Mouse (Mus musculus): ENCODE measurements around the gene Galnt2.

The Galnt2 gene

DNA sequence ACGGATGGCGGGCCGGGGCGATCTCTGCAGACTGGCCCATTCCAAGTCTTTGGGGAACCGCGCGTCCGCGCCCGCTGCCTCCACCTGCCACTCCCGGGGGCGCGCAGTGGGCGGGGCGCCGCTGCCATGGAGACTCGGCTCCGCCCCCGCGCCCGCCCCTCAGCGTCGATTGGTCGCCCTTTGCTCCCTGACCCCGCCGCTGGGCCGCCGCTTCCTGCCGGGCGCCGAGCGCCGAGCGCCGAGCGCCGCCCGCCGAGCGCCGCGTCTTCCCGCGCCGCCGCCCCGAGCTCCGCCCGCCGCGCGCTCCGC is at the start of gene Galnt2:
Gene Galnt2 (plus strand): TSS at position 216 of the 309 bp plus-strand sequence.
- DNase-seq (ENCODE audit: extremely low read depth, low read depth) = no peak

DNA sequence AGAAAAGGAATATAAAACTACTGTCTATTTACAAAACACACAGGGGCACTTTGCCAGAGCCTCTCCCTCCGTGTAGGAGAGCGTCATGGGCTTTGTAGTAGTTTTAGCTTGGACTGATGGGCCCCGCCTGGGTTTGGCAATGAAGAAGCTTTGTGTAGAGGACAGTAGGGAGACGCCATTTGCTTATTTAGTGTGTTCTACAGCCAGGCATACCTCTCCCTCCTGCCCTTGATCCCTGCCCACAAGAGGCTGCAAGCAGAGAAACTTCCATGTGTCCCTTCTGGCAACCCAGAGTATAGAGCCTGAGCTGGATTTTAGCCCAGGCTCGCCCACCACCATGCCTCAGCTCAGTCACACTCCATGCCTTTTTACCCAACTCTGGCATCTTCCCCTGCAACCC is 49.4 kb upstream of the Galnt2 start:
- no peak for DNase-seq (ENCODE audit: extremely low read depth, low read depth)

- DNase-seq (ENCODE audit: extremely low read depth, low read depth) = no peak
These were observed 49.0 kb upstream of the Galnt2 start for GRCm38 (mm10) chr8:124182224-124182623.

DNA sequence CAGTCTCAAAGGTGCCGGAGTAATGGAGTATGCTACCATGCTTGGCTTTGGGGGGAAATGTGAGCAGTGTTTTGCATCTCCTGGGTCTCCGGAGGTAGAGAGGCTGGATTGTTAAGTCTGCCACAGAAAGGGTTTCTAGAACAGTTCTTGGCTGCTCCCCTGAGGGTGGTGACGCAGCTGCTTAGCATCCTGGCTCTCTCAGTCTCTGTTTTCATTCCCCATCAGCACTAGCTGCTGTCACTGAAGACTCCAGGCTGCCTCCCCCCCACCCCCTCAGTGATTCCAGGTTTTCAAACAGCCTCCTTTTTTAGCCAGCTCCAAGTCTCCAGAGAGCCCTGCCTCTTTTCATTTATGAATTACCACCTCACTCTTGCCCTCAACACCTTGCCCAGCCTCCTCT is 47.1 kb upstream of the Galnt2 start:
- DNase-seq (ENCODE audit: extremely low read depth, low read depth) = no peak

GRCm38 (mm10) chr8:124184507-124184906 is 46.7 kb upstream of the Galnt2 start:
- DNase-seq (ENCODE audit: extremely low read depth, low read depth) = no peak

DNA sequence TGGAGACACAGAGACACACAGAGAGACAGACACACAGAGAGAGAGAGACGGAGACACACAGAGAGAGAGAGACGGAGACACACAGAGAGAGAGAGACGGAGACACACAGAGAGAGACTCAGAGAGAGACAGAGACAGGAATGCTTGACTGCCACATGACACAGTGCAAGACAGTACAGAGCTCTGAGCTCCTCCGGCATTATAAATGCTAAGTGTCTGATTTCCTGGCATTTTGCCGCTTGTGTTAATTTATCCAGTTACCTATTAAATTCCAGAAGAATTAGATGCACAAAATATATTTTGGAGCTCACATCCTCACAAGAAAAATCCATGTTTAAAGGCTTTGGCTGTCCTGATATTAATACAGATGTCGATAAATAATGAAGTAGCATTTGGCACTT is 46.1 kb upstream of the Galnt2 start:
- no peak for DNase-seq (ENCODE audit: extremely low read depth, low read depth)

DNA sequence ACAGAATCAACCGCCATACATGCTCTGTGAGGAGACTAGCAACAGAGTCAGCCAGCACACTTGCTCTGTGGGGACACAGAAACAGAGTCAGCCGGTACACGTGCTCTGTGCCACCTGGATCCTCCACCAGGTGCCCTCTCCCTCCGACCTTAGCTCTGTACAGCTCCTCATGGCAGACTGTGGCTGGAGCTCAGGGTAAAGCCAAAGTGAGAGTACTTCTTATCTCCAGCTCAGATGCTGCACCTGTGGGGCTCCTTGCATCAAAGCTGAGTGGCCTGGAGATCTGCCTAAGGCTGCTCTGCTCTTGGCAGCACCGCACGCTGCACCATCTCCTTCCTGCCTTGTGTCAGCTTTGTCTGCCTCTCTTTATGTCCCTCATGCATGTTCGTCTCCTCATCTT is 40.8 kb upstream of the Galnt2 start:
- no peak for DNase-seq (ENCODE audit: extremely low read depth, low read depth)

DNA sequence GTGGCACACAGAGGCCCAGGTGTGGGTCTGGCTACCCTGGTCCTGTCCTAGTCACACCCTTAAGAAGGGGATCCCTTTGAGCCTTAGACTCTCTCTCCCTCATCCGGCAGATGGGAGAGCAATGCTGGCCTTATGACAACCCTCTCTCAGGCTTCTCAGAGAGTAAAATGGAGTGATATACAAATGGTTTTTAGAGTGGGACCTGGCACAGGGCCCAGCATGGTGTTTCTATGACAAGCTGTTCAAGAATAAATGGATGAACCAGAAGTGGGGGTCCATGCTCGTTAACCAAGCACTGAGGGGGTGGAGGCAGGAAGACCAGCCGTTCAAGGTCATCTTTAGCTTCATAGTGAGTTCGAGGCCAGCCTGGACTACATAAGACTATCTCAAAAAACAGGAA is 38.9 kb upstream of the Galnt2 start:
- DNase-seq (ENCODE audit: extremely low read depth, low read depth) = no peak

DNA sequence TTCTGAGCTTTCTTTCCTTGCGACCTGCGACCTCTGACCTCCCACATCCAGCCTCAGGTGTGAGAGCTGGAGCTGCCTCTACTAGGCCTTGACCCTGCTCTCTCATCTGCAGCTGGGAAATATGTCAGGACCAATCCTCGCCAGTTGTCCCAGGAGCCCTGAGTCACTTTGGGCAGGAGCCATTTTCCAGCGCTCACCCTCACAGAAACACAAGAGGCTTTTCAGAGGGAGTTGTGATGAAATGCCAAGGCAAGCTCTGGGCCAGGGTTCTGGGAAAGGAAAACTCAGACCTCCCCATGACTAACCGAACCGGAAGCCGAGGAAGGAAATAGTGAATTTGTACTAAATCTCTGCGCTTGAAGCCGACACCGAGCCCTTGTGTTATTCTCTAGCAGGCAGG is 38.2 kb upstream of the Galnt2 start:
- no peak for DNase-seq (ENCODE audit: extremely low read depth, low read depth)

DNA sequence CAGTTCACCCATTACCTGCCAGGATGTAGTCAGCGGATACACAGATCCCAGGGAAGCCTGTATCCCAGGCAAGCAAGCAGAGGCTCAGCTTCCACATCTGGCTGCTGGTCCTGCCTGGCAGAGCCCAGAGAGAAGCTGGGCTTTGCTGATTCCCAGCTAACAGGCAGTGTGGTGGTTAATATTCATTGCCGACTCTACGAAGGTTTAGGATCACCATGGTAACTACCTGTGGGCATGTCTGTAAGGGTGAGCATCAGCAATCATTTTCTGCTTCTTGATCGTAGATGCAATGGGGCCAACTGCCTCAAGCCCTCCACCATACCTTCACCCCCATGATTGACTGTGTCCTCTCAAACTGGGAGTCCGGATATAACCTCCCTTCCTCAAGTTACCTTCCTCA is 37.2 kb upstream of the Galnt2 start:
- DNase-seq (ENCODE audit: extremely low read depth, low read depth) = no peak

DNA sequence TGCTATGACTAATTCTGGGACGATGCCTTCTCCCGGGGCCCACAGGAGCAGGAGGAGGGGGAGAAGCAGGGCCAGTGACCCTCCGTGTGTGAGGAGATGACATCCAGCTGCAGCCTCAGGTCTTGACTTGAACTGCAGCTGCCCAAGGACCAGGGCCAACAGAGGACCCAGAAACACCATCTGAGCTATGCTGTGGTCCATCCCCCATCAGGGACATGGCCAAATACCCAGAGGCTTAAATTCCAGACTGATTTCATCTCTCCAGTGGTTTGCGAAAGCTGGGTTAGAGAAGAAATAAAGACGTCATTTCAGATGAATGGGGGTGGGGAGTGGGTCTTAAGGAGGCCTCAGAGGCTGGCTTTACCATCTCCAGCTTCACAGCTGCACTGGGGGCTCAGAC is 35.0 kb upstream of the Galnt2 start:
- no peak for DNase-seq (ENCODE audit: extremely low read depth, low read depth)

GRCm38 (mm10) chr8:124196797-124197196 is 34.4 kb upstream of the Galnt2 start:
- DNase-seq (ENCODE audit: extremely low read depth, low read depth) = no peak

- DNase-seq (ENCODE audit: extremely low read depth, low read depth) = no peak
These were observed 33.0 kb upstream of the Galnt2 start for GRCm38 (mm10) chr8:124198230-124198629.

- no peak for DNase-seq (ENCODE audit: extremely low read depth, low read depth)
These were observed 30.8 kb upstream of the Galnt2 start for GRCm38 (mm10) chr8:124200400-124200799.

- DNase-seq (ENCODE audit: extremely low read depth, low read depth) = no peak
These were observed 29.5 kb upstream of the Galnt2 start for GRCm38 (mm10) chr8:124201706-124202105.

- no peak for DNase-seq (ENCODE audit: extremely low read depth, low read depth)
These were observed 28.3 kb upstream of the Galnt2 start for GRCm38 (mm10) chr8:124202895-124203294.

GRCm38 (mm10) chr8:124204001-124204601 is 27.1 kb upstream of the Galnt2 start:
- no peak for DNase-seq (ENCODE audit: extremely low read depth, low read depth)

GRCm38 (mm10) chr8:124212148-124212547 is 19.0 kb upstream of the Galnt2 start:
- no peak for DNase-seq (ENCODE audit: extremely low read depth, low read depth)

- no peak for DNase-seq (ENCODE audit: extremely low read depth, low read depth)
These were observed 14.2 kb upstream of the Galnt2 start for GRCm38 (mm10) chr8:124216951-124217350.

DNA sequence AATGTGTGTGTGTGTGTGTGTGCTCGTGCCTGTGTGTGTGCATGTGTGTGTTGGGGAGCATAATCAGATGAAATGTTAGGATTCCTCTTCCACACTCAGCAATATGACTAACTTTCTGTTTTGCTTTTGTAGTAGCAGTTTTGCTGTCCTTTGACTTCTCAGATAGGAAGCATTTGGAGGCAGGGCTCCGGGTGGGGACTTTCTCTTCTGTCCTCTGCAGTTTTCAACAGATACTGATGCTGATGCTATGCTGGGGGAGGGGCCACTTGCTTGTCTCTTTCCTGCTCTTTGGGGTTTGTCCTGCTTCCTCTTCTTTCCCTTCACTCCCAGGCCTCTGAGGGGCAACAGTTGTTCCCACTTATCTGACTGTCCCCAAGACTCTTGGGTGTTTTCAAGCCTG is 1.3 kb upstream of the Galnt2 start:
- no peak for DNase-seq (ENCODE audit: extremely low read depth, low read depth)

DNA sequence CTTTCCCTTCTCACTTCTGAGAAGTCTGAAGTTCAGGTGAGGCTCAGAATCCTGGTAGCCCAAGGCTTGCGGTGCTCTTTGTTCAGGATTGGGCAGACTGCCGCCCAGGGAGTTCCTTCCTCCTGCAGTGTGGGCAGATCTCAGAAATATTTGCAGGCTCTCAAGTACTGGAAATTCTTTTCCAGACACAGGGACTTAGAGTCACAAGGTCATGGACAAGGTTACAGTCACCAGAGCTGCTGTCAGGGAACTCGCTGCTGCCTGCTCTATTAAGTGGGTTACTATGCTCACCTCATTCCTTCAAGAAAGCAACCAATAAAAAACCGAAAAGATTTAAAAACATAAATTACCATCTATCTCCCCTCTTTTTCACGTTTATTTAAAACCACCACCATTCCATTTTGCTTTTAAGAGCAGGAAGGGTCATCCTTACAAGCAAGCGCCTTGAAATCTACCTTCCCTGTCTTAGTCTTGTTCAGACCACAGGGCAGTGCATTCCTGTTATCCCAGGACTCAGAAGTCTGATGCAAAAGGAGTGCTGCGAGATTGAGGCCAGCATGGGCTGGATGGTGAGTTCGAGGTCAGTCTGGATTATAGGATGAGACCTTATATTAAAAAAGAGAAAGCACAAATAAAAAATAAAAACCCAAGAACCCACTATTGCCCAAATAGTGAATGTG is 555 bp upstream of the Galnt2 start:
- DNase-seq (ENCODE audit: extremely low read depth, low read depth) = no peak

- no peak for DNase-seq (ENCODE audit: extremely low read depth, low read depth)
These were observed 491 bp downstream of the Galnt2 start for GRCm38 (mm10) chr8:124231485-124232279.

DNA sequence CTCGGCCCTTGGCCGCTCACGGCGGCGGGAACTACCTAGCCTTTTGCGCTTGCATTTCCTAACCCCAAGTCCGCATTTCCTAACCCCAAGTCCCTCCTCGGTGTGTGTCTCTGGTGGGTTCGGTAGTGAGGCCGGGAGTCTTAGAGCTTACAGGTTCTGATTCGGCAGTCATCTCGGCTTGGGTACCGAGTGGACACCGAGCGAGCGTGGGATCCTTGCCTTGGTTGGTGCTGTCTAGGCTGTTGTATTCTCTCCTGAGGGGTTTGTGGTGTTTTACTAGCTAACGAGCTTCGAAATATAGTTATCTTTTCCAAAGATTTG is 1.0 kb downstream of the Galnt2 start:
- DNase-seq (ENCODE audit: extremely low read depth, low read depth) = no peak
